Mouse (Mus musculus) intestine, postnatal 0 days (tissue): ENCODE data around the gene 2410002F23Rik. TPM values are rescaled to one million over a fixed set of nuclear protein-coding genes. Genes with fewer than 3 reads are reported as not detected.

ENCODE experiments used
- ATAC-seq: fragments of 200-750 bp; cut with Nextera tagmentation; 2 replicates; pipeline ENCODE4 v1.8.0; 2017; ENCODE audit warnings: mild to moderate bottlenecking, moderate TSS enrichment, moderate library complexity
- H3K27ac ChIP-seq: fragments of 300-500 bp; sonication (generic); 2 replicates; pipeline ENCODE4 v1.5.1; 2014; ENCODE audit warnings: mild to moderate bottlenecking, low read depth, low read length, moderate library complexity
- H3K27me3 ChIP-seq: fragments of 300-500 bp; sonication (generic); replicated peaks from 2 replicates; pipeline ENCODE4 v1.6.1; 2014; ENCODE audit warnings: low read length, mixed read lengths; ENCODE audit not compliant: control insufficient read depth, insufficient read depth
- H3K36me3 ChIP-seq: fragments of 300-500 bp; sonication (generic); 2 replicates; pipeline ENCODE4 v1.6.1; 2014; ENCODE audit warnings: mild to moderate bottlenecking, moderate library complexity; ENCODE audit not compliant: control insufficient read depth, insufficient read depth
- H3K4me1 ChIP-seq: fragments of 300-500 bp; sonication (generic); replicated peaks from 2 replicates; pipeline ENCODE4 v1.6.1; 2014; ENCODE audit warnings: antibody characterized with exemption, low read length, mixed read lengths; ENCODE audit not compliant: control insufficient read depth, insufficient read depth
- H3K4me2 ChIP-seq: fragments of 300-500 bp; sonication (generic); replicated peaks from 2 replicates; pipeline ENCODE4 v1.6.1; 2014; ENCODE audit warnings: low read depth, mild to moderate bottlenecking, moderate library complexity
- H3K4me3 ChIP-seq: fragments of 300-500 bp; sonication (generic); 2 replicates; pipeline ENCODE4 v1.5.1; 2014; ENCODE audit warnings: low read depth, low read length
- H3K9ac ChIP-seq: fragments of 300-500 bp; sonication (generic); 2 replicates; pipeline ENCODE4 v1.6.1; 2014; ENCODE audit warnings: mild to moderate bottlenecking, low read depth, low read length
- H3K9me3 ChIP-seq: fragments of 300-500 bp; sonication (generic); 2 replicates; pipeline ENCODE4 v1.6.1; 2016; ENCODE audit warnings: mixed run types; ENCODE audit not compliant: control insufficient read depth
- CTCF ChIP-seq: sonication (generic); IDR thresholded peaks from 2 replicates; pipeline ENCODE4 v1.5.1; 2016; ENCODE audit warnings: low read depth, mild to moderate bottlenecking, control low read depth, antibody characterized with exemption, moderate library complexity
- WGBS: fragments of 180-500 bp; shearing (Covaris S2); extraction: QIAGEN DNeasy Blood & Tissue Kit; methylation state at CpG from one replicate; pipeline ENCODE4 v1.1.7; 2014; 5-methylcytosine and 5-hydroxymethylcytosine counted together
- polyA plus RNA-seq: library from polyadenylated mRNA; unstranded; fragments of >200 nt; fragmentation: Nextera tagmentation; extraction: Ambion mirVana; gene quantifications from 2 replicates; pipeline ENCODE4 v1.2.1, GENCODE M21; 2015

The 2410002F23Rik gene
- polyA plus RNA-seq, 1 experiment from 2014 or later, result 40.3 TPM

DNA sequence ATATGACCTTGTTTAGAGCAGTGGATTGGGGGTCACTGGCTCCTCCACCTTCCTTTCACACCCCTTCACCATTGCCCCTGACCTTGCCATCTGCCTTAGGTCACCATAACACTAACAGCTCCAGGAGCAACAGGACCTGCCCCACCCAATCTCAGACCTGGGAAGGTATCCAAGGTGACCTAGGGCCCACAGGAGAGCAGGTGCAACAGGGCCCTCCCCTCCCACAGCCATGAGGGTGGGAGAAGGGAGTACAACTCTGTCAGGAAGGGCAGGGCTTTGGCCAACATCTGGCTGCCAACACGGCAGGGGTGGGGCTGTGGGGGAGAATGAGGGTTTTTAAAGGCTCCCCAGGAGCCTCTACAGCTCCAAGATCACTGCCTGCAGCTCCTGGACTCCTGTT lies 21.4 kb upstream of the 2410002F23Rik start, which contains the start of gene Klk1:
TSS of gene Klk1 (plus strand) at position 285 of the 400 bp plus-strand sequence.
- 0% methylated on average over 1 of the region's 1 CpGs for WGBS
- Histone ChIP-seq H3K27me3 (no peaks in the 10 kb centered on the region), H3K4me3 (no peak within 1 kb of the TSS), H3K36me3 (no peaks in the 10 kb centered on the region), H3K4me1 (no peaks in the 10 kb centered on the region), H3K9me3 (no peaks in the 10 kb centered on the region), H3K4me2 (no peak within 1 kb of the TSS), H3K9ac (no peak within 1 kb of the TSS), H3K27ac (no peak within 1 kb of the TSS)
- no peak for TF ChIP-seq CTCF
- peak; percentile 63 for ATAC-seq

DNA sequence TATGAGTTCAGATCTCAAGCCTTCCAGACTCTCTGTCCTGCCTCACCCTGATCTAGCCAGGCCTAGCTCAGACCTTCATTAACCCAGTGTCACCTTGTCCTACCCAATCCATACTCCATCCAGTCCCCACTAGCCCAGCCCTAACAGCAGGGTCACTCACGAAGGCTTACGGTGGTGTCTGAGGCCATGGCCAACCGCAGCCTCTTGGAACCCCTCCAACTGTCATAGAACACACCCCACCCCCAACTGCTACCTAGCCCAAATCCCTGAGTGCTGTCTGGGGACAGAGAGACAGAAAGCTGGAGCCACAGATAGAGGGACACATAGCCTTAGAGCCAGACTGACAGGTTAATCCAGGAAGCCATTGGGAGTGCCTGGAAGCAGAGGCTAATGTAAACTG lies 10.6 kb upstream of the 2410002F23Rik start, which contains the start of gene Gm36864:
TSS of gene Gm36864 (plus strand) at position 269 of the 400 bp plus-strand sequence.
- Histone ChIP-seq H3K27ac (no peak within 1 kb of the TSS), H3K9me3 (no peaks in the 10 kb centered on the region), H3K9ac (no peak within 1 kb of the TSS), H3K4me3 (no peak within 1 kb of the TSS), H3K4me1 (no peaks in the 10 kb centered on the region), H3K36me3 (no peaks in the 10 kb centered on the region), H3K27me3 (no peaks in the 10 kb centered on the region), H3K4me2 (no peak within 1 kb of the TSS)
- no peak for ATAC-seq
- 78% methylated on average over 3 of the region's 3 CpGs for WGBS
- TF ChIP-seq CTCF, result no peak

DNA sequence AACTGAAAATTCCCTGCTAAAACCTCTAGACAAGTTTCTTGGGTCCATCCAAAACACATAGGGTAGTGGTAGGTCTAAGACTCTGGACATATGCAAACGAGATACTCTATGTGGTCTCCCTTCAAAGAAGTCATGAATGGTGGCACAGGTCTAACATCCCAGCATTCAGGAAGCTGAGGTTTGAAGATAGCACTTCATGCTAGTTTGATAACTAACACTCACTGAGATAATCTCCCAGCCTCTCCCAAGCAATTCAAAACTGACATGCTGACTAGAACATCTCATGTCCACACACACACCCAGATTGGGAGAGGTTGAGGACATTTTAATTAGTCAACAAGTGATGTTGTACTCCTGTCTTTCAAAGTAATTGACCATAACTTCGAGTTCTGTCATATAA lies 6.6 kb upstream of the 2410002F23Rik start:
- H3K4me2 ChIP-seq, result no peak overlapping the region
- no peak overlapping the region for H3K27ac ChIP-seq
- no peak overlapping the region for H3K4me3 ChIP-seq
- no peaks in the 10 kb centered on the region for H3K27me3 ChIP-seq
- peaks cover under 1% of the 10 kb centered on the region; the same call in 1 of the 2 replicates for H3K4me1 ChIP-seq
- H3K9ac ChIP-seq, result no peak overlapping the region
- no peaks in the 10 kb centered on the region for H3K9me3 ChIP-seq
- ATAC-seq, result no peak
- 50% methylated on average over 2 of the region's 2 CpGs for WGBS
- no peak for TF ChIP-seq CTCF
- H3K36me3 ChIP-seq, result no peaks in the 10 kb centered on the region

DNA sequence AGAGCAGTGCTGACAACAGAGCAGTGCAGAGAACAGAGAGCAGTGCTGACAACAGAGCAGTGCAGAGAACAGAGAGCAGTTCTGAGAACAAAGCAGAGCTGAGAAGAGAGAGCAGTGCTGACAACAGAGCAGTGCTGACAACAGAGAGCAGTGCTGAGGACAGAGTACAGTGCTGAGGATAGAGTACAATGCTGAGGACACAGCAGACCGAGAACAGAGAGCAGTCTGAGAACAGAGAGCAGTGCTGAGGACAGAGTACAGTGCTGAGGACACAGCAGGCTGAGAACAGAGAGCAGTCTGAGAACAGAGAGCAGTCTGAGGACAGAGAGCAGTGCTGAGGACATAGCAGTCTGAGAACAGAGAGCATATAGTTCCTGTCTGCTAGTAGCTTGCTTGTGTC lies 5.8 kb upstream of the 2410002F23Rik start:
- WGBS, result 23% methylated on average over 1 of the region's 1 CpGs
- H3K4me3 ChIP-seq, result no peak overlapping the region
- H3K27ac ChIP-seq, result no peak overlapping the region
- no peaks in the 10 kb centered on the region for H3K9me3 ChIP-seq
- H3K4me1 ChIP-seq, result peaks cover 6% of the 10 kb centered on the region
- H3K36me3 ChIP-seq, result no peaks in the 10 kb centered on the region
- TF ChIP-seq CTCF, result no peak
- H3K4me2 ChIP-seq, result no peak overlapping the region
- H3K27me3 ChIP-seq, result no peaks in the 10 kb centered on the region
- ATAC-seq, result no peak
- H3K9ac ChIP-seq, result no peak overlapping the region

DNA sequence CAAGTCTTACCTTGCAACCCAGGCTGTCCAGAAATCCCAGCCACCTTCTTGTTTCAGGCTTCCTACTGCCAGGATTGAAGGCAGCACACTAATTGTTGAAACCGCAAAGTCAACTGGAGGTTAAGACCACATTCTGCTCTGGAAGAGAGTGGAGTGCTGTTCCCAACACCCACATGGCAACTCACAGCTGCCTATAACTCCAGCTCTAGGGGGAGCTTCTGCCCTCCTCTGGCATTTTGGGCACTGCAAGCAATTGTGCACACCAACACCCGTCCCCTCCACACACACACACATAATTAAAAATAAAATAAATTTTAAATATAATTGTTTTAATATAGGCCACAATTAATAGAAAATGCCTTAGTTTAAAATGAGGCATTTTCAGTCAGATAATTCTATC lies 5.4 kb upstream of the 2410002F23Rik start:
- no peak overlapping the region for H3K9ac ChIP-seq
- H3K27ac ChIP-seq, result no peak overlapping the region
- TF ChIP-seq CTCF, result no peak
- 72% methylated on average over 2 of the region's 2 CpGs for whole genome bisulfite sequencing
- H3K27me3 ChIP-seq, result no peaks in the 10 kb centered on the region
- no peak for ATAC-seq
- no peaks in the 10 kb centered on the region for H3K9me3 ChIP-seq
- H3K4me1 ChIP-seq, result peaks cover 6% of the 10 kb centered on the region
- H3K4me3 ChIP-seq, result no peak overlapping the region
- H3K4me2 ChIP-seq, result no peak overlapping the region
- no peaks in the 10 kb centered on the region for H3K36me3 ChIP-seq

DNA sequence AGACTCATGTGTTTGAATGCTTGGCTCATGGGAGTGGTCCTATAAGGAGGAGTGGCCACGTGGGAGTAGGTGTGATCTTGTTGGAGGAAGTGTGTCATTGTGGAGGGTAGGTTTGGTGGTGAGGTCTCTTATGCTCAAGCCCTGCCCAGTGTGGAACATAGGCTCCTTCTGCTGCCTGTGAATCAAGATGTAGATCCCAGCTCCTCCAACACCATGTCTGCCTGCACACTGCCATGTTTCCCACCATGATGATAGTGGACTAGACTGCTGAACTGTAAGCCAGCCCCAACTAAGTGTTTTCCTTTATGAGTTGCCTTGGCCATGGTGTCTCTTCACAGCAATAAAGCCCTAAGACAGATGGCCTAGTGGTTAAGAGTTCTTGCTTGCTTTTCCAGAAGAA lies 2.4 kb upstream of the 2410002F23Rik start:
- no peak for ATAC-seq
- peaks cover 9% of the 10 kb centered on the region; the same call in 1 of the 2 replicates for H3K36me3 ChIP-seq
- H3K27ac ChIP-seq, result no peak overlapping the region
- peaks cover 6% of the 10 kb centered on the region for H3K4me1 ChIP-seq
- TF ChIP-seq CTCF, result no peak
- no peak overlapping the region for H3K4me3 ChIP-seq
- no peak overlapping the region for H3K9ac ChIP-seq
- no peak overlapping the region for H3K4me2 ChIP-seq
- no peaks in the 10 kb centered on the region for H3K27me3 ChIP-seq
- WGBS, result 40% methylated on average over 1 of the region's 1 CpGs
- no peaks in the 10 kb centered on the region for H3K9me3 ChIP-seq
